Mouse (Mus musculus) cerebellum, adult (tissue): ENCODE measurements around the gene Tcf25.
"Not testable (repeated sequence)": the region's sequence is repeated elsewhere in the genome, so short reads cannot be mapped to it uniquely, and the experiment has no call there.

Source experiments
- ATAC-seq: cut with Nextera tagmentation; 2 replicates; pipeline ENCODE4 v1.9.2; 2017; ENCODE audit warnings: mild to moderate bottlenecking, moderate library complexity, mixed read lengths; ENCODE audit not compliant: insufficient number of reproducible peaks, low FRiP score, low TSS enrichment

The Tcf25 gene

DNA sequence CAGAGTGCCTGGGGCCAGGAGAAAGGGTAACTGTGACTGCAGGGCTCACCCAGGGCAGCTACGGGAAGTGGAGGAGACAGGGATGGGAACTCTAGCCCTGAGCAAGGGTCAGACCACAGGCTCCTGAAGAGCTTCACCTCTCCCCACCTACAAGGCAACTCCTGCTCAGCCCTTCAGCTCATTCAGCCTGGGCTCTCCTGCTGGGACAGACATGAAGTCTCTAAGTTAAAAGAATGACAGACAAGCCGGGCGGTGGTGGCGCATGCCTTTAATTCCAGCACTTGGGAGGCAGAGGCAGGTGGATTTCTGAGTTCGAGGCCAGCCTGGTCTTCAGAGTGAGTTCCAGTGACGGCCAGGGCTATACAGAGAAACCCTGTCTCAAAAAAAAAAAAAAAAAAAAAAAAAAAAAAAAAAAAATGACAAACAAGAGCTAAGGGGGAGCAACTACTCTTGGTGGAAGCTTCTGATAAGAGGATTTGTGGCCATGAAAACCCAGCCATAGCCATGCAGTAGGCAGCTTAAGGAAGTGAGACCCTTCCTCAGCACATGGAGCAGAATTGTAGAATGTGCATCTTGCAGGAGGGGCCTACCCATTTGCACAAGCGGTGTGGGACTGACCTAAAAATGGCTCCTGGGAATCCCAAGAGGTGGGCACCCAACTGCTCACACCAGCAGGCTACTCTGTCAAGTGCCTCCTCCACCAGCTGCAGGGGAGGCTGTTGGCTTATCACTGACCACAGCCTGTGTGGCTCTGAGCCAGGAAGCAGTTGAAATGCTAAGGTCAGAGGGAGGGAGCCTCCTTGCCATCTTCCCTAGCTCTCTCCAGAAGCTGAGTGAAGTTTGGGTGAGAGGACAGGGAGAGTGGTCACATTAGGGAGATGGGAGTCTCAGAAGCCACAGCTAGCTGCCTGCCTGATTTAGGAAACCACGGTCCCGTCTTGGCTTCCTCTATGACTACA, 35.3 kb downstream of the Tcf25 start:
- ATAC-seq = no peak

DNA sequence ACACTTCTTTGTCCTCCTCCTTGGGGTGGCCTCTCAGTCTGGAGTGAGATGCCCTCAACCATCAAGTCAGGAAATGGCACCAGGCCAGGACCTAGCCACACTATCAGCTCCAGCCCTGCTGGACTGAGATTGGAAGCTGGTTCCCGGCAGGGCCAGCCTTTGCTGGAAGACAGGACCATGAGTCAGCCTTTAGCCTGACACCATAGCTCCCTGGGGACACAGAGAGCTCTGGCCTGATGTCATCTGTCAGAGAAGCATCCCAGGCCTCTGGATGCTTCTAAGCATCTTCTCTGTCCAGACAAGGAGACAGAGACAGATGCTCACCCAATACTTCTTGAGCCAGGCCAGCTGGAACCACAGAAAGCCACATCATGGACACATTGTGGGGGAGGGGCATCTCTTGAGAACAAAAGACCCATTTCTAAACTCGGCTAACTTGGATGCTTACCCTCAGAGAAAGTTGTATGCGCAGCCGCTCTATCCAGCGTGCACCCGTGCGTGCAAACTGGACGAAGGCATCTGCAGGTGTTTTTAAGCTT, 36.6 kb downstream of the Tcf25 start:
- ATAC-seq = no peak

DNA sequence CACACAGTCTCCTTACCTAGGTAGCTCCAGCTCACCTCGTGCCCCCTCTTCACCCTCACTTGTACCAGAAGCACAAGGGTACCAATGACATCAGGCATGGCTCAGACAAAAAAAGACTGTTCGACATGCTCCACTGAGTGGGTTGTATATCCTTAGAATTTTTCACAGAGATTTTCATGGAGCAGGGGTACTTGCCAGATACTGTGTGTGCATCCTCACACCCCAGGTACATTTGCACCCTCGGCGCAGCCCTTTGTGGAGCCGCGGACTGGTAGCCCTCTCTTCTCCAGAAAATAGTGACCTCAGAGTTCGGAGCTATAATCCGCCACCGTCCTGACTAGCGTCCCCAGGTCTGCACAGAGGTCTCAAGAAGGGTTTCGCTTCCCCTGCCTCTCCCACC, 37.2 kb downstream of the Tcf25 start:
- no peak for ATAC-seq

DNA sequence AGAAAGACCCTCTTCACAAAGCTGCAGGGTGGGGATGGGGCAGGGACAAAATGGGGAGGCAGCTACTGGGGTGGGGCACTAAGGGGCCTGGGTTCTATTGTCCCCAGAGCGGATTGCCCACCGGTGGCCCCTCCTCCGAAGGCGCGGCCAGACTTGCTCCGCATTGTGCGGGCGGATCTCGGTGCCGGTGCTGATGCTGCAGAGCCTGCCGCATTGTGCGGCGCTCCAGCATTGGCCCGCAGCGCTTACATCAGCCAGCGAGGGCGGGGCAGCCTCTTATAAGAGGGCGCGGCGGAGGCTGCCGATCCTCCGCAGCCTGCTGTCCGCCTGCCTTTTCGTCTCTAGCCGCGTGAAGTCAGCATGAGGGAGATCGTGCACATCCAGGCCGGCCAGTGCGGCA, 37.7 kb downstream of the Tcf25 start, which contains the start of gene Tubb3:
Gene Tubb3, plus strand, starts transcription at position 179 of the 400 bp plus-strand sequence.
- peak; percentile 74 for ATAC-seq

- ATAC-seq = 0 out of 2 replicates have a peak, but pooled peaks have one; percentile 11
Observed at GRCm38 (mm10) chr8:123411781-123412327, 38.3 kb downstream of the Tcf25 start.

DNA sequence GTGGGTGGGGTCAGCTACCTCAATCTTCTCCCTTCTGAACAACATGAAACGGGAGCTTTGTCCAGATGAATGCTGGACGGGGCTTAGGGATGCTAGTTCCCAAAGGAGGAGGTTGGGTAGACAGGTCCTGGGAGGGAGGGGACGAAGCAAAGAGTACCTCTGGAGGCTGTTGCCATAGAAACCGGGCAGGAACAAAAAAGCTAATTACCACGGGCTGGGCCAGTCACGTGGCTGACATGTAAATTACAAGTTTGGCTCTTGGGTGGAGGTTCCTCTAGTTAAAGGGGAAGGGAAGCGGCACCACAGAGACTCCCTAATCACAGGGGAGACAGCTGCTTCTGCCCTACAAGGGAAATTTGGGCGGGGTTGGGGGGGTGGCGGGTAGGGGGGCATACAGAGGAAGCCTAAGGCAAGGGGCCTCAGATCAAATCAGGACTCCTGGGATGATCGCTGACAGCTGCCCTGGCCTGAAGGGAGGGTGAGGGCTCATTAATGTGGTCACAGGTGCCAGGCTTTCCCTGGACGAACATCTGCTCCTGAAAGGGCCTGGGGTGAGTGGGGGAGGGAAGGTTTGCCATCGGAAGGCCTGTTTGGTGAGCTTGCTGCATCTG, 39.1 kb downstream of the Tcf25 start:
- ATAC-seq = no peak

GRCm38 (mm10) chr8:123414255-123414654, 40.7 kb downstream of the Tcf25 start:
- no peak for ATAC-seq

GRCm38 (mm10) chr8:123414997-123415696, 41.6 kb downstream of the Tcf25 start:
- ATAC-seq = not testable (repeated sequence)

DNA sequence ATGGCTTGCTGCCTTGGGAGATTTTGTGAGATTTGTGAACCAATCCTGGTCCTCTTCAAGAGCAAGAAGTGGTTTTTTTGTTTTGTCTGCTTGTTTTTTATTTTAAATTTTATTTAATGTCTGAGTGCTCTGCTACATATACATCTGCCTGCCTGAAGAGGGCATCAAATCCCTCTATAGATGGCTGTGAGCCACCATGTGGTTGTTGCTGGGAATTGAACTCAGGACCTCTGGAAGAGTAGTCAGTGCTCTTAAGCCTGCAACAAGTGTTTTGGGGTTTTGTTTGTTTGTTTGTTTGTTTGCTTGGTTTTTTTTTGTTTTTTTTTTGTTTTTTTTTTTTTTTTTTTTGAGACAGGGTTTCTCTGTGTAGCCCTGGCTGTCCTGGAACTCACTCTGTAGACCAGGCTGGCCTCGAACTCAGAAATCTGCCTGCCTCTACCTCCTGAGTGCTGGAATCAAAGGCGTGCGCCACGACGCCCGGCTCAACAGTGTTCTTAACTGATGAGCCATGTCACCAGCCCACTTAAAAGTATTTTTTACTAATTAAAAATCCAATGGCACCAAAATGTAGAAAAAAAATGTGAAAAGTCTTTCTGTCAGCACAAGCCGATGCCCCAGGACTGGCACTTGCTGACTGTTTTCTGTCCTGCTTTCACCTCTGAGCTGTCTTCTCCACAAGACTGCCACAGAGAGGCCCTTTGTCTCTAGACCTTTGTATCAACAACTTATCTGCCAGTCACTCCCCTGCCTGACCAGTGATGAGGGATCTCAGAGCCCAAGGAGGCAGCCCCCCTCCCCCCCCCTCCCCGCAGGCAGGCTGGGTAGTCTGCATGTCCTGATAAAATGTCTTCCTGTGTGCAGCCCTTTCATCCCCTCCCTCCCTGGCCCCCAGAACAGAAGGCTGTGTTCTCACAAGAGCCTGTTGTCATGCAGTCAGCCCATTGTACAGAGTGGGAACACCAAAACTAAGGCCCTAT, 42.7 kb downstream of the Tcf25 start:
- no peak for ATAC-seq

DNA sequence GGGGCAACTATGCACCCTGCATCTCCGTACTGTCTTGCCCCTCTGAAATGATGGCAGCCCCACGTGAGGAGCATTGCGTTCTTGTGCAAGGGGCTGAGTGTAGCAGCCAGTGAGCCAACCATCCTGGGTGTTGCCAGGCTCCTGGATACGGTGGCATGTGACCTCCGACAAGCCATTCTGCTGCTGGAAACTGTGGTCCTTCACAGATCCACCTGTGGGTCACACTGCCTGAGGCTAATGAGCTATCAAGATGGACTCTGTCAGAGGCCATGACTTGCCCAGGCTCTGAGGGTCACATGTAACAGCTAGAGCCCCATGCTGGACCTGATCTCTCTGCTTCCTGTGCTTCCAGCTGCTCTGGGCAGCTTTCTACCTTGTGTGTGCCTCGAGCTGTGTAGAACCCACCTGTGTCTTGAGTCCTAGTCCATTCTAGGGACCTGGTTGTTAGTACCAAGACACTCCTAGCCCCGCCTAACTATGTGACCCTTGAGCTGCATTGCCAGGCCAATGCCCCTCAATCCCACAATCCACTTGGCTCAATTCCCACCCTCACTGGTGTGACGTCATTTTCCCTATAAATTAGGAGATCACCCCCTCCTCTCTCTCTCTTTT, 43.5 kb downstream of the Tcf25 start:
- no peak for ATAC-seq

GRCm38 (mm10) chr8:123419711-123420110, 46.2 kb downstream of the Tcf25 start:
- ATAC-seq = no peak

- ATAC-seq = no peak
Observed at GRCm38 (mm10) chr8:123420525-123421281, 47.1 kb downstream of the Tcf25 start.

GRCm38 (mm10) chr8:123421325-123421724, 47.8 kb downstream of the Tcf25 start:
- ATAC-seq = no peak

GRCm38 (mm10) chr8:123422056-123422780, 48.7 kb downstream of the Tcf25 start:
- peak; percentile 58; the same call in 1 of the 2 replicates for ATAC-seq

GRCm38 (mm10) chr8:123422781-123423159, 49.2 kb downstream of the Tcf25 start:
- no peak for ATAC-seq

- ATAC-seq = no peak
Observed at GRCm38 (mm10) chr8:123423441-123423840, 49.9 kb downstream of the Tcf25 start, which contains the start of gene Def8. Gene Def8 (plus strand): TSS chr8:123423527.
